Mouse (Mus musculus) bone marrow, adult 2 months (tissue): ENCODE data around the gene Sh3pxd2a.

Source experiments
- CTCF ChIP-seq: fragments of 200-500 bp; IDR thresholded peaks from 2 replicates; pipeline ENCODE4 v1.5.1; 2011; ENCODE audit warnings: low read length, control low read depth; ENCODE audit not compliant: control insufficient read depth, insufficient read depth
- POLR2A ChIP-seq: fragments of 200-500 bp; IDR thresholded peaks from 2 replicates; pipeline ENCODE4 v1.6.1; 2011; ENCODE audit warnings: low read depth, mild to moderate bottlenecking, control low read depth, low read length, borderline replicate concordance; ENCODE audit not compliant: control insufficient read depth

DNA sequence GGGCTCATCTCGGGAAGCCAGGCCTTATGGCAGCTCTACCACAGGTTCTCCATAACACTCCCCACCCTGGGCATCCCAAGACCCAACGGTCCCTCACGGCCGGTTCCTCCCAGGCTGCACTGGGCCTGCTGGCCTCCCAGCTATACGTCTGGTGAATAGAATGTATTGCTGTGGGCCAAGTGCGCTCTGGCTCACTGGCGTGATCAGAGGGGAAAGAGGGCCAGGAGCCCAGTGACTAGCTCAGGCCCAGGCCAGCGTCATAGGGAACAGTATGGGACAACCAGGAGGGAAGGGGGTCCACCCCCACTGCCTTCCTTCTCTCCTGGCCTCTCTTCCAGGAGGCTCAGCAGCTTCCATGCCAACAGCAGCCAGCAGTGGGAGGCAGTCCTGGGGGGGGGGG lies 145.1 kb downstream of the Sh3pxd2a start:
- TF ChIP-seq POLR2A: no peak
- TF ChIP-seq CTCF: no peak
